In the genomic region with DNA sequence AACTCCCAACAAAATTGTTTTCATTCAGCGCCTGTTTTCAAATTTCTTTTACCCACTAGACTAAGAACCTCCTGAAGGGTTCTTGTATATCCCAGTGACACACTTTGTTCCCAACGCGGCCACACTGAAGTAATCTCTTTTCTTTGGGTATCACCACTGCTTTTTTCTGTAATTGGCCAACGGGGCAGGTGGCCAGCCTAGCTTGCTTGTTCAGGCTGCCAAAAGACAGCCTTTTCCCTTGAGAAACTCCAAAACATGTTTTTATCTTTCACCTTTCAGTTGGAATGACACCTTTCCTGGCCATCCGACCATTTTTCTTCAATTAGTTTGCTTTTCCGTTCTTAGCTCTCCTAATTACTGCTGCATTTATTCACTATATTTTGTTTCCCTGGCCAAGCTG, we compare ENCODE assay signal across 7 mouse cellular contexts. TPM values are rescaled to one million over a fixed set of nuclear protein-coding genes. Genes with fewer than 3 reads are reported as not detected.
A peak's percentile ranks its signal among the peaks of the same experiment; 100 is the strongest.
DNase-seq lines count a peak whose midpoint lies in the region; ATAC-seq and TF ChIP-seq lines count a peak whose summit lies in the region.

No protein-coding gene starts in this region.

- no peak for DNase-seq in lung, embryonic 14.5 days
- no peak for DNase-seq in lung, postnatal 36 days
- no peak for DNase-seq in adrenal gland, postnatal 4 days (ENCODE audit: low spot score in 2 of 2)
- DNase-seq in left cerebral cortex, adult 8-10 months (ENCODE audit: low spot score in 2 of 2), result no peak

- 0 out of 2 replicates have a peak overlapping the region, but pooled peaks have one; percentile 18 for H3K27ac ChIP-seq in lung, embryonic 14.5 days (ENCODE audit: low read depth)
- no peak overlapping the region for H3K27ac ChIP-seq in embryonic facial prominence, embryonic 13.5 days
- no peak overlapping the region for H3K27ac ChIP-seq in intestine, embryonic 15.5 days
- H3K27ac ChIP-seq in neural tube, embryonic 14.5 days (ENCODE audit: low read depth, low read length), result no peak overlapping the region

- no peak for TF ChIP-seq CTCF in lung, embryonic 14.5 days (IDR thresholded peaks at IDR 0.05; ENCODE audit: low read depth)

- peak overlapping the region; percentile 88 for H3K4me3 ChIP-seq in lung, embryonic 14.5 days (ENCODE audit: low read depth, low read length)
- peak overlapping the region; percentile 82 for H3K4me3 ChIP-seq in embryonic facial prominence, embryonic 13.5 days
- peak overlapping the region; percentile 94 for H3K4me3 ChIP-seq in intestine, embryonic 15.5 days (replicated peaks)
- H3K4me3 ChIP-seq in neural tube, embryonic 14.5 days (ENCODE audit: low read depth, low read length), result peak overlapping the region; percentile 65

- 61% methylated on average over 6 of the region's 6 CpGs for WGBS in lung, embryonic 14.5 days
- WGBS in embryonic facial prominence, embryonic 13.5 days, result 61% methylated on average over 6 of the region's 6 CpGs
- 69% methylated on average over 6 of the region's 6 CpGs for WGBS in intestine, embryonic 15.5 days
- 74% methylated on average over 6 of the region's 6 CpGs for WGBS in neural tube, embryonic 14.5 days

- no peaks in the 10 kb centered on the region for H3K9me3 ChIP-seq in lung, embryonic 14.5 days (ENCODE audit: low read depth, low read length)
- H3K9me3 ChIP-seq in embryonic facial prominence, embryonic 13.5 days, result no peaks in the 10 kb centered on the region
- H3K9me3 ChIP-seq in intestine, embryonic 15.5 days, result no peaks in the 10 kb centered on the region
- no peaks in the 10 kb centered on the region for H3K9me3 ChIP-seq in neural tube, embryonic 14.5 days (ENCODE audit: control insufficient read depth, low read length)

- ATAC-seq in lung, embryonic 14.5 days (ENCODE audit: insufficient read depth), result no peak
- ATAC-seq in embryonic facial prominence, embryonic 13.5 days (ENCODE audit: insufficient number of reproducible peaks, insufficient read depth, low FRiP score, low TSS enrichment, low read depth), result no peak
- ATAC-seq in intestine, embryonic 15.5 days, result no peak
- ATAC-seq in neural tube, embryonic 14.5 days (ENCODE audit: low read depth), result no peak

- H3K4me1 ChIP-seq in lung, embryonic 14.5 days (ENCODE audit: insufficient read depth), result peaks cover 3% of the 10 kb centered on the region; the same call in 1 of the 2 replicates
- peaks cover 22% of the 10 kb centered on the region for H3K4me1 ChIP-seq in embryonic facial prominence, embryonic 13.5 days
- H3K4me1 ChIP-seq in intestine, embryonic 15.5 days (replicated peaks), result peaks cover 3% of the 10 kb centered on the region; the same call in 1 of the 2 replicates
- peaks cover 13% of the 10 kb centered on the region; the same call in 1 of the 2 replicates for H3K4me1 ChIP-seq in neural tube, embryonic 14.5 days (ENCODE audit: control insufficient read depth, insufficient read depth, low read length)

- H3K4me2 ChIP-seq in lung, embryonic 14.5 days, result peak overlapping the region; percentile 81
- H3K4me2 ChIP-seq in embryonic facial prominence, embryonic 13.5 days, result peak overlapping the region; percentile 92
- H3K4me2 ChIP-seq in intestine, embryonic 15.5 days (replicated peaks), result peak overlapping the region; percentile 81
- peak overlapping the region; percentile 86 for H3K4me2 ChIP-seq in neural tube, embryonic 14.5 days (ENCODE audit: low read depth, low read length)

- no peaks in the 10 kb centered on the region for H3K36me3 ChIP-seq in lung, embryonic 14.5 days (ENCODE audit: insufficient read depth)
- H3K36me3 ChIP-seq in embryonic facial prominence, embryonic 13.5 days, result no peaks in the 10 kb centered on the region
- H3K36me3 ChIP-seq in intestine, embryonic 15.5 days, result no peaks in the 10 kb centered on the region
- H3K36me3 ChIP-seq in neural tube, embryonic 14.5 days (ENCODE audit: control insufficient read depth, insufficient read depth, low read length), result no peaks in the 10 kb centered on the region

- no peak overlapping the region for H3K9ac ChIP-seq in lung, embryonic 14.5 days
- peak overlapping the region; percentile 51; the same call in 1 of the 2 replicates for H3K9ac ChIP-seq in embryonic facial prominence, embryonic 13.5 days
- peak overlapping the region; percentile 23; the same call in 1 of the 2 replicates for H3K9ac ChIP-seq in intestine, embryonic 15.5 days
- no peak overlapping the region for H3K9ac ChIP-seq in neural tube, embryonic 14.5 days (replicated peaks; ENCODE audit: low read depth, low read length)

- no peaks in the 10 kb centered on the region for H3K27me3 ChIP-seq in lung, embryonic 14.5 days (ENCODE audit: insufficient read depth, low read length)
- H3K27me3 ChIP-seq in embryonic facial prominence, embryonic 13.5 days, result no peaks in the 10 kb centered on the region
- no peaks in the 10 kb centered on the region for H3K27me3 ChIP-seq in intestine, embryonic 15.5 days (replicated peaks)
- no peaks in the 10 kb centered on the region for H3K27me3 ChIP-seq in neural tube, embryonic 14.5 days (ENCODE audit: control insufficient read depth, insufficient read depth, low read length)

RNA-seq across cellular contexts. Expression of gene Nup93, which starts 0.5 kb away (rescaled TPM):
- polyA plus RNA-seq in lung, embryonic 14.5 days (2014; fragmentation: Nextera tagmentation; extraction: Ambion mirVana), result 118 and 126 TPM in 2 replicates
- 87.1 and 88.8 TPM in 2 replicates for polyA plus RNA-seq in embryonic facial prominence, embryonic 13.5 days (2015; fragmentation: Nextera tagmentation; extraction: Ambion mirVana)
- polyA plus RNA-seq in intestine, embryonic 15.5 days (2015; fragmentation: Nextera tagmentation; extraction: Ambion mirVana), result 70.2 and 74.9 TPM in 2 replicates
- polyA plus RNA-seq in neural tube, embryonic 14.5 days (2014; fragmentation: Nextera tagmentation; extraction: Ambion mirVana), result 58.4 and 67.4 TPM in 2 replicates
- total RNA-seq in adrenal gland, postnatal 4 days (2021), result 10 to 100 TPM; 33.3 to 33.8 TPM
- total RNA-seq in left cerebral cortex, adult 8-10 months (2022), result 10 to 100 TPM; 48.3 to 54.1 (median 49.8) TPM

RNA-seq across cellular contexts. Expression of gene Mt1, which starts 34.9 kb away (rescaled TPM):
- 57.4 and 71.3 TPM in 2 replicates for polyA plus RNA-seq in lung, embryonic 14.5 days (2014; fragmentation: Nextera tagmentation; extraction: Ambion mirVana)
- 133 and 170 TPM in 2 replicates for polyA plus RNA-seq in embryonic facial prominence, embryonic 13.5 days (2015; fragmentation: Nextera tagmentation; extraction: Ambion mirVana)
- polyA plus RNA-seq in intestine, embryonic 15.5 days (2015; fragmentation: Nextera tagmentation; extraction: Ambion mirVana), result 2,231 and 2,526 TPM in 2 replicates
- polyA plus RNA-seq in neural tube, embryonic 14.5 days (2014; fragmentation: Nextera tagmentation; extraction: Ambion mirVana), result 65.7 and 123 TPM in 2 replicates
- total RNA-seq in adrenal gland, postnatal 4 days (2021), result 100 to 1,000 TPM; 241 to 243 TPM
- total RNA-seq in left cerebral cortex, adult 8-10 months (2022), result 100 to 1,000 TPM; 307 to 666 (median 449) TPM

RNA-seq across cellular contexts. Expression of gene Mt2, which starts 41.4 kb away (rescaled TPM):
- 12.3 and 15.2 TPM in 2 replicates for polyA plus RNA-seq in lung, embryonic 14.5 days (2014; fragmentation: Nextera tagmentation; extraction: Ambion mirVana)
- polyA plus RNA-seq in embryonic facial prominence, embryonic 13.5 days (2015; fragmentation: Nextera tagmentation; extraction: Ambion mirVana), result 56.8 and 70.4 TPM in 2 replicates
- polyA plus RNA-seq in intestine, embryonic 15.5 days (2015; fragmentation: Nextera tagmentation; extraction: Ambion mirVana), result 522 and 534 TPM in 2 replicates
- polyA plus RNA-seq in neural tube, embryonic 14.5 days (2014; fragmentation: Nextera tagmentation; extraction: Ambion mirVana), result 15.3 and 28.9 TPM in 2 replicates
- 100 to 1,000 TPM; 179 to 183 TPM for total RNA-seq in adrenal gland, postnatal 4 days (2021)
- total RNA-seq in left cerebral cortex, adult 8-10 months (2022), result 100 to 1,000 TPM; 287 to 602 (median 391) TPM

Comparison
In these comparisons a context has a peak if more than half of its experiments do, and no peak if none do; other contexts are left out.
1. H3K9ac ChIP-seq: peak in embryonic facial prominence, embryonic 13.5 days (single experiment) and intestine, embryonic 15.5 days (single experiment); none in lung, embryonic 14.5 days (single experiment) and neural tube, embryonic 14.5 days (single experiment).
2. RNA of gene Mt1, which starts 34.9 kb away (polyA plus RNA-seq): 2,231 to 2,526 TPM in intestine, embryonic 15.5 days; 133 to 170 TPM in embryonic facial prominence, embryonic 13.5 days, 65.7 to 123 TPM in neural tube, embryonic 14.5 days and 57.4 to 71.3 TPM in lung, embryonic 14.5 days; every median in the first group is over 10 times any median in the second.
3. Peak in every context shown above with its lines, with median percentiles within 50 percentile points of each other: H3K4me2 ChIP-seq and H3K4me3 ChIP-seq.